Mouse (Mus musculus) hindbrain, embryonic 14.5 days (tissue): ENCODE data around the gene Ncor2. TPM values are rescaled to one million over a fixed set of nuclear protein-coding genes. Genes with fewer than 3 reads are reported as not detected.

Source experiments
- ATAC-seq: fragments of 200-750 bp; cut with Nextera tagmentation; 2 replicates; pipeline ENCODE4 v1.8.0; 2017; ENCODE audit warnings: moderate number of reproducible peaks, mild to moderate bottlenecking, moderate TSS enrichment, moderate library complexity; ENCODE audit not compliant: low FRiP score
- DNase-seq: peaks from one replicate; pipeline ENCODE4 v3.0.0-alpha.2; 2015; ENCODE audit warnings: low spot score
- H3K27ac ChIP-seq: fragments of 300-500 bp; sonication (generic); 2 replicates; pipeline ENCODE4 v1.5.1; 2014; ENCODE audit warnings: mild to moderate bottlenecking, moderate library complexity
- H3K27me3 ChIP-seq: fragments of 300-500 bp; sonication (generic); 2 replicates; pipeline ENCODE4 v1.6.1; 2014; ENCODE audit warnings: mild to moderate bottlenecking, low read length, mixed read lengths; ENCODE audit not compliant: control insufficient read depth, insufficient read depth
- H3K36me3 ChIP-seq: fragments of 300-500 bp; sonication (generic); replicated peaks from 2 replicates; pipeline ENCODE4 v1.6.1; 2014; ENCODE audit not compliant: control insufficient read depth, insufficient read depth
- H3K4me1 ChIP-seq: fragments of 300-500 bp; sonication (generic); replicated peaks from 2 replicates; pipeline ENCODE4 v1.6.1; 2014; ENCODE audit warnings: antibody characterized with exemption, low read length, mixed read lengths; ENCODE audit not compliant: control insufficient read depth, insufficient read depth
- H3K4me2 ChIP-seq: fragments of 300-500 bp; sonication (generic); replicated peaks from 2 replicates; pipeline ENCODE4 v1.6.1; 2014; ENCODE audit warnings: mild to moderate bottlenecking, moderate library complexity
- H3K4me3 ChIP-seq: fragments of 300-500 bp; sonication (generic); replicated peaks from 2 replicates; pipeline ENCODE4 v1.5.1; 2014; ENCODE audit warnings: mild to moderate bottlenecking, low read length
- H3K9ac ChIP-seq: fragments of 300-500 bp; sonication (generic); 2 replicates; pipeline ENCODE4 v1.6.1; 2014
- H3K9me3 ChIP-seq: fragments of 300-500 bp; sonication (generic); 2 replicates; pipeline ENCODE4 v1.6.1; 2016; ENCODE audit warnings: low read length; ENCODE audit not compliant: control insufficient read depth
- WGBS: fragments of 180-500 bp; shearing (Covaris S2); extraction: QIAGEN DNeasy Blood & Tissue Kit; methylation state at CpG from one replicate; pipeline ENCODE4 v1.1.7; 2014; 5-methylcytosine and 5-hydroxymethylcytosine counted together
- polyA plus RNA-seq: library from polyadenylated mRNA; unstranded; fragments of >200 nt; fragmentation: Nextera tagmentation; extraction: Ambion mirVana; gene quantifications from 2 replicates; pipeline ENCODE4 v1.2.1, GENCODE M21; 2014

The Ncor2 gene
- polyA plus RNA-seq, 1 experiment from 2014 or later = 27.4 TPM

- no peak overlapping the region for H3K9ac ChIP-seq
- H3K4me1 ChIP-seq = peaks cover 27% of the 10 kb centered on the region
- ATAC-seq = no peak
- H3K4me3 ChIP-seq = no peak overlapping the region
- no peak for DNase-seq
- H3K9me3 ChIP-seq = no peaks in the 10 kb centered on the region
- H3K27ac ChIP-seq = no peak overlapping the region
- H3K36me3 ChIP-seq = peaks cover 57% of the 10 kb centered on the region
- no peak overlapping the region for H3K4me2 ChIP-seq
- 57% methylated on average over 6 of the region's 6 CpGs for WGBS
- no peaks in the 10 kb centered on the region for H3K27me3 ChIP-seq
Observed at GRCm38 (mm10) chr5:125104841-125105240, 74.2 kb downstream of the Ncor2 start.

GRCm38 (mm10) chr5:125103396-125103795 lies 75.6 kb downstream of the Ncor2 start:
- no peaks in the 10 kb centered on the region for H3K9me3 ChIP-seq
- no peaks in the 10 kb centered on the region for H3K27me3 ChIP-seq
- H3K4me2 ChIP-seq = no peak overlapping the region
- no peak overlapping the region for H3K4me3 ChIP-seq
- DNase-seq (no peak), ATAC-seq (peak; percentile 39; the same call in 1 of the 2 replicates)
- H3K9ac ChIP-seq = no peak overlapping the region; the same call in 1 of the 2 replicates
- H3K36me3 ChIP-seq = peaks cover 45% of the 10 kb centered on the region
- peak overlapping the region; percentile 87 for H3K27ac ChIP-seq
- 22% methylated on average over 6 of the region's 6 CpGs for WGBS
- H3K4me1 ChIP-seq = peaks cover 27% of the 10 kb centered on the region

- no peak overlapping the region for H3K9ac ChIP-seq
- no peak overlapping the region for H3K4me3 ChIP-seq
- peaks cover 27% of the 10 kb centered on the region for H3K4me1 ChIP-seq
- DNase-seq = peak; percentile 74
- no peaks in the 10 kb centered on the region for H3K27me3 ChIP-seq
- H3K9me3 ChIP-seq = no peaks in the 10 kb centered on the region
- no peak overlapping the region for H3K4me2 ChIP-seq
- WGBS = 48% methylated on average over 7 of the region's 7 CpGs
- peak; percentile 76 for ATAC-seq
- H3K27ac ChIP-seq = peak overlapping the region; percentile 87
- H3K36me3 ChIP-seq = peaks cover 42% of the 10 kb centered on the region
Observed at GRCm38 (mm10) chr5:125102907-125103306, 76.1 kb downstream of the Ncor2 start.

- ATAC-seq = no peak; the same call in 1 of the 2 replicates
- Histone ChIP-seq H3K9me3 (no peaks in the 10 kb centered on the region), H3K27ac (peak overlapping the region; percentile 87), H3K9ac (no peak overlapping the region), H3K4me1 (peaks cover 27% of the 10 kb centered on the region), H3K36me3 (peaks cover 44% of the 10 kb centered on the region), H3K27me3 (no peaks in the 10 kb centered on the region), H3K4me3 (no peak overlapping the region), H3K4me2 (no peak overlapping the region)
- DNase-seq = no peak
- 69% methylated on average over 8 of the region's 8 CpGs for WGBS
Observed at GRCm38 (mm10) chr5:125102352-125102751, 76.7 kb downstream of the Ncor2 start.

GRCm38 (mm10) chr5:125099785-125100350 lies 79.2 kb downstream of the Ncor2 start:
- H3K36me3 ChIP-seq = peaks cover 38% of the 10 kb centered on the region
- no peaks in the 10 kb centered on the region for H3K27me3 ChIP-seq
- H3K27ac ChIP-seq = no peak overlapping the region
- H3K4me1 ChIP-seq = peaks cover 27% of the 10 kb centered on the region
- no peaks in the 10 kb centered on the region for H3K9me3 ChIP-seq
- no peak overlapping the region for H3K9ac ChIP-seq
- ATAC-seq (no peak), DNase-seq (no peak)
- H3K4me2 ChIP-seq = no peak overlapping the region
- WGBS = 88% methylated on average over 5 of the region's 5 CpGs
- no peak overlapping the region for H3K4me3 ChIP-seq

GRCm38 (mm10) chr5:125098692-125099091 lies 80.3 kb downstream of the Ncor2 start:
- Histone ChIP-seq H3K36me3 (peaks cover 35% of the 10 kb centered on the region), H3K4me1 (peaks cover 25% of the 10 kb centered on the region)
- no peak for ATAC-seq

GRCm38 (mm10) chr5:125096368-125096767 lies 82.7 kb downstream of the Ncor2 start:
- H3K9ac ChIP-seq = no peak overlapping the region
- ATAC-seq (no peak), DNase-seq (no peak)
- H3K27me3 ChIP-seq = no peaks in the 10 kb centered on the region
- 0 out of 2 replicates have a peak overlapping the region, but pooled peaks have one; percentile 49 for H3K27ac ChIP-seq
- no peak overlapping the region for H3K4me2 ChIP-seq
- no peak overlapping the region for H3K4me3 ChIP-seq
- 81% methylated on average over 11 of the region's 11 CpGs for WGBS
- peaks cover 33% of the 10 kb centered on the region for H3K36me3 ChIP-seq
- H3K4me1 ChIP-seq = peaks cover 9% of the 10 kb centered on the region
- no peaks in the 10 kb centered on the region for H3K9me3 ChIP-seq

More at GRCm38 (mm10) chr5:125098692-125099091, 80.3 kb downstream of the Ncor2 start:
- Histone ChIP-seq H3K4me2 (no peak overlapping the region), H3K27ac (no peak overlapping the region), H3K27me3 (no peaks in the 10 kb centered on the region), H3K9me3 (no peaks in the 10 kb centered on the region), H3K4me3 (no peak overlapping the region), H3K9ac (no peak overlapping the region)
- no peak for DNase-seq
- 92% methylated on average over 9 of the region's 9 CpGs for WGBS

- Histone ChIP-seq H3K9me3 (no peaks in the 10 kb centered on the region), H3K4me2 (no peak overlapping the region), H3K4me3 (no peak overlapping the region), H3K27me3 (no peaks in the 10 kb centered on the region), H3K36me3 (peaks cover 37% of the 10 kb centered on the region), H3K4me1 (peaks cover 9% of the 10 kb centered on the region), H3K27ac (peak overlapping the region; percentile 49), H3K9ac (no peak overlapping the region)
- ATAC-seq (peak; percentile 32; the same call in 1 of the 2 replicates), DNase-seq (no peak)
- 48% methylated on average over 14 of the region's 14 CpGs for WGBS
Observed at GRCm38 (mm10) chr5:125095525-125096175, 83.4 kb downstream of the Ncor2 start.

- ATAC-seq = peak; percentile 36; the same call in 1 of the 2 replicates
- Histone ChIP-seq H3K9ac (no peak overlapping the region), H3K4me1 (peaks cover 9% of the 10 kb centered on the region), H3K4me3 (no peak overlapping the region), H3K4me2 (no peak overlapping the region), H3K36me3 (peaks cover 53% of the 10 kb centered on the region), H3K27me3 (no peaks in the 10 kb centered on the region), H3K27ac (peak overlapping the region; percentile 49), H3K9me3 (no peaks in the 10 kb centered on the region)
- DNase-seq = no peak
- WGBS = 16% methylated on average over 5 of the region's 5 CpGs
Observed at GRCm38 (mm10) chr5:125093795-125094194, 85.2 kb downstream of the Ncor2 start.
